Comparison of ENCODE assay signal across 28 mouse cellular contexts in the genomic region with DNA sequence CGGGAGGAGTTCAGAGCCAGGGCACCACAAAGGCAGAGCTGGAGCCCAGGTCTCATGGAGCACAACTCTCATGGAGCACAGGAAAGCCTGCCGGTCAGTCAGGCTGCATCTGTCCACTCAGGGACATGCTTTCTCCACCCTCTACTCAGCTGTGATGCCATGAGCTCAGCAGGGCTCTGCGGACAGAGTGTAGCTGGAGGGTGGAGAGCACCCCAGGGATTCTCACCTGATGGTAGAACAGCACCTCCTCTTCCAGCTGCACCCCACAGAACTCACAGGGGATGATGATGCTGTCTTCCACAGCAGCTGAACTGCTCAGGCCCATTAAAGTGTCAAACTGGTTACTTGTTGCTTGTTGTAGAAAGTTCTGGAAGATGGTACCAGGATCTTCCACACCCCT.
"Had no signal": no experiment of that assay in that cellular context is flagged by ENCODE, and none has a peak within 500 bp of the region (broad histone marks: within the 10 kb centered on the region; RNA-seq: fewer than 3 reads in every experiment).

No protein-coding gene starts in this region.

- H3K27ac ChIP-seq: embryonic facial prominence, embryonic 10.5 days; embryonic facial prominence, embryonic 12.5 days; embryonic facial prominence, embryonic 13.5 days; embryonic facial prominence, embryonic 15.5 days; forebrain, embryonic 10.5 days; forebrain, embryonic 12.5 days; forebrain, embryonic 13.5 days; forebrain, embryonic 15.5 days; gastrocnemius, adult 2 months; heart, adult 2 months had no signal

- H3K4me3 ChIP-seq: embryonic facial prominence, embryonic 10.5 days; embryonic facial prominence, embryonic 12.5 days; embryonic facial prominence, embryonic 13.5 days; embryonic facial prominence, embryonic 15.5 days; erythroblast, embryonic 14.5 days; forebrain, embryonic 10.5 days; forebrain, embryonic 12.5 days; forebrain, embryonic 13.5 days; forebrain, embryonic 15.5 days; gastrocnemius, adult 2 months; heart, adult 2 months had no signal

- DNase-seq: cerebellum, adult 2 months; cerebellum, adult 8-10 months; cerebellum, adult 9-10 months; cerebellum, adult 9-11 months; cerebellum, postnatal 10 days; cerebellum, postnatal 14 days; cerebellum, postnatal 25 days; cerebellum, postnatal 36 days; embryo, embryonic 11 days; forebrain, postnatal 0 days; gastrocnemius, adult 2 months; gastrocnemius, postnatal 10 days; gastrocnemius, postnatal 14 days; gastrocnemius, postnatal 25 days; gastrocnemius, postnatal 36 days; heart, adult 18-20 months; heart, adult 2 months had no signal

- H3K9me3 ChIP-seq: embryonic facial prominence, embryonic 10.5 days; embryonic facial prominence, embryonic 12.5 days; embryonic facial prominence, embryonic 13.5 days; embryonic facial prominence, embryonic 15.5 days; forebrain, embryonic 10.5 days; forebrain, embryonic 12.5 days; forebrain, embryonic 13.5 days; forebrain, embryonic 15.5 days had no signal

- H3K27me3 ChIP-seq: embryonic facial prominence, embryonic 12.5 days; embryonic facial prominence, embryonic 13.5 days; embryonic facial prominence, embryonic 15.5 days; forebrain, embryonic 12.5 days; forebrain, embryonic 13.5 days; forebrain, embryonic 15.5 days had no signal

- H3K9ac ChIP-seq: embryonic facial prominence, embryonic 12.5 days; embryonic facial prominence, embryonic 13.5 days; embryonic facial prominence, embryonic 15.5 days; forebrain, embryonic 12.5 days; forebrain, embryonic 13.5 days; forebrain, embryonic 15.5 days; forebrain, postnatal 0 days had no signal

- H3K4me1 ChIP-seq: embryonic facial prominence, embryonic 10.5 days; embryonic facial prominence, embryonic 12.5 days; embryonic facial prominence, embryonic 13.5 days; embryonic facial prominence, embryonic 15.5 days; forebrain, embryonic 10.5 days; forebrain, embryonic 12.5 days; forebrain, embryonic 13.5 days; forebrain, embryonic 15.5 days had no signal

- H3K4me2 ChIP-seq: embryonic facial prominence, embryonic 12.5 days; embryonic facial prominence, embryonic 13.5 days; embryonic facial prominence, embryonic 15.5 days; forebrain, embryonic 12.5 days; forebrain, embryonic 13.5 days; forebrain, embryonic 15.5 days had no signal

- ATAC-seq: forebrain, embryonic 13.5 days; forebrain, embryonic 14.5 days; forebrain, embryonic 15.5 days; forebrain, embryonic 16.5 days; forebrain, postnatal 0 days had no signal
